Mouse (Mus musculus) C2C12 (cell line): ENCODE results near the gene C130074G19Rik.

Source experiments
- CEBPB ChIP-seq: IDR thresholded peaks from one replicate; pipeline ENCODE4 v1.6.1; 2011; ENCODE audit warnings: low read depth, mild to moderate bottlenecking, control low read depth, moderate library complexity
- CTCF ChIP-seq: IDR thresholded peaks from one replicate; pipeline ENCODE4 v1.5.1; 2011; ENCODE audit not compliant: control insufficient read depth, insufficient read depth, insufficient read length
- MAX ChIP-seq: IDR thresholded peaks from one replicate; pipeline ENCODE4 v1.6.1; 2011; ENCODE audit warnings: mild to moderate bottlenecking, control low read depth
- MYOD1 ChIP-seq: IDR thresholded peaks from one replicate; pipeline ENCODE4 v1.6.1; 2011; ENCODE audit warnings: low read depth; ENCODE audit not compliant: control insufficient read depth, insufficient read length
- USF1 ChIP-seq: IDR thresholded peaks from one replicate; pipeline ENCODE4 v1.6.1; 2011; ENCODE audit warnings: low read depth, mild to moderate bottlenecking, control low read depth, moderate library complexity

- TF ChIP-seq CTCF (no peak), USF1 (no peak), MYOD1 (no peak), MAX (no peak), CEBPB (no peak)
Observed at GRCm38 (mm10) chr1:184851166-184851565, 31.9 kb downstream of the C130074G19Rik start.
